Mouse (Mus musculus): Measurements from ENCODE around the gene Gm13277. TPM values are rescaled to one million over a fixed set of nuclear protein-coding genes. Genes with fewer than 3 reads are reported as not detected.
"Not testable (repeated sequence)": the region's sequence is repeated elsewhere in the genome, so short reads cannot be mapped to it uniquely, and the experiment has no call there.

Gm13277 gene
- total RNA-seq, 1 experiment: not detected

GRCm38 (mm10) chr4:88761776-88762175 lies 26.7 kb upstream of the Gm13277 start:
- DNase-seq (ENCODE audit: low read depth, low spot score); in situ Hi-C loops (cut with MboI; ENCODE audit: low sequenced_read_pairs in 2 of 2, unreplicated experiment in 2 of 2); H3K36me3 ChIP-seq (ENCODE audit: control insufficient read depth, insufficient read depth, low read length, poor library complexity, severe bottlenecking); H3K4me3 ChIP-seq (ENCODE audit: insufficient read depth in 1 of 2, low read depth in 1 of 2, low read length in 2 of 2, poor library complexity in 1 of 2, severe bottlenecking in 1 of 2); H3K27ac ChIP-seq (ENCODE audit: insufficient read depth, low read depth, low read length, poor library complexity, severe bottlenecking); H3K4me1 ChIP-seq (ENCODE audit: control insufficient read depth in 2 of 2, insufficient read depth in 2 of 2, low read length in 2 of 2, poor library complexity in 1 of 2); H3K9ac ChIP-seq (ENCODE audit: insufficient read depth, low read depth, low read length, poor library complexity, severe bottlenecking); H3K9me3 ChIP-seq (ENCODE audit: control insufficient read depth, insufficient read depth, low read depth, low read length): not testable (repeated sequence)

GRCm38 (mm10) chr4:88762341-88762740 lies 26.1 kb upstream of the Gm13277 start:
- H3K4me1 ChIP-seq (ENCODE audit: control insufficient read depth in 2 of 2, insufficient read depth in 2 of 2, low read length in 2 of 2, poor library complexity in 1 of 2); H3K36me3 ChIP-seq (ENCODE audit: control insufficient read depth, insufficient read depth, low read length, poor library complexity, severe bottlenecking); in situ Hi-C loops (cut with MboI; ENCODE audit: low sequenced_read_pairs in 2 of 2, unreplicated experiment in 2 of 2); H3K27ac ChIP-seq (ENCODE audit: insufficient read depth, low read depth, low read length, poor library complexity, severe bottlenecking); DNase-seq (ENCODE audit: low read depth, low spot score); H3K9ac ChIP-seq (ENCODE audit: insufficient read depth, low read depth, low read length, poor library complexity, severe bottlenecking); H3K4me3 ChIP-seq (ENCODE audit: insufficient read depth in 1 of 2, low read depth in 1 of 2, low read length in 2 of 2, poor library complexity in 1 of 2, severe bottlenecking in 1 of 2); H3K9me3 ChIP-seq (ENCODE audit: control insufficient read depth, insufficient read depth, low read depth, low read length): not testable (repeated sequence)

GRCm38 (mm10) chr4:88763384-88764018 lies 24.9 kb upstream of the Gm13277 start:
- H3K36me3 ChIP-seq (ENCODE audit: control insufficient read depth, insufficient read depth, low read length, poor library complexity, severe bottlenecking); H3K4me1 ChIP-seq (ENCODE audit: control insufficient read depth in 2 of 2, insufficient read depth in 2 of 2, low read length in 2 of 2, poor library complexity in 1 of 2); H3K9ac ChIP-seq (ENCODE audit: insufficient read depth, low read depth, low read length, poor library complexity, severe bottlenecking); H3K9me3 ChIP-seq (ENCODE audit: control insufficient read depth, insufficient read depth, low read depth, low read length); DNase-seq (ENCODE audit: low read depth, low spot score); H3K27ac ChIP-seq (ENCODE audit: insufficient read depth, low read depth, low read length, poor library complexity, severe bottlenecking); in situ Hi-C loops (cut with MboI; ENCODE audit: low sequenced_read_pairs in 2 of 2, unreplicated experiment in 2 of 2): not testable (repeated sequence)
- peak overlapping the region in 1 of 2 experiments; percentile 34; a peak in 1 of 4 replicates for H3K4me3 ChIP-seq (ENCODE audit: insufficient read depth in 1 of 2, low read depth in 1 of 2, low read length in 2 of 2, poor library complexity in 1 of 2, severe bottlenecking in 1 of 2)

GRCm38 (mm10) chr4:88773534-88773933 lies 14.9 kb upstream of the Gm13277 start, which contains the start of gene Gm13290:
TSS of gene Gm13290 (plus strand) at chr4:88773834.
- H3K4me3 ChIP-seq (ENCODE audit: insufficient read depth in 1 of 2, low read depth in 1 of 2, low read length in 2 of 2, poor library complexity in 1 of 2, severe bottlenecking in 1 of 2); H3K4me1 ChIP-seq (ENCODE audit: control insufficient read depth in 2 of 2, insufficient read depth in 2 of 2, low read length in 2 of 2, poor library complexity in 1 of 2); in situ Hi-C loops (cut with MboI; ENCODE audit: low sequenced_read_pairs in 2 of 2, unreplicated experiment in 2 of 2); DNase-seq (ENCODE audit: low read depth, low spot score); H3K9me3 ChIP-seq (ENCODE audit: control insufficient read depth, insufficient read depth, low read depth, low read length); H3K27ac ChIP-seq (ENCODE audit: insufficient read depth, low read depth, low read length, poor library complexity, severe bottlenecking); H3K36me3 ChIP-seq (ENCODE audit: control insufficient read depth, insufficient read depth, low read length, poor library complexity, severe bottlenecking); H3K9ac ChIP-seq (ENCODE audit: insufficient read depth, low read depth, low read length, poor library complexity, severe bottlenecking): not testable (repeated sequence)

GRCm38 (mm10) chr4:88776622-88777021 lies 11.8 kb upstream of the Gm13277 start, which contains the start of gene Gm13289:
TSS of gene Gm13289 (plus strand) at chr4:88776922.
- H3K27ac ChIP-seq (ENCODE audit: insufficient read depth, low read depth, low read length, poor library complexity, severe bottlenecking); H3K9ac ChIP-seq (ENCODE audit: insufficient read depth, low read depth, low read length, poor library complexity, severe bottlenecking); H3K9me3 ChIP-seq (ENCODE audit: control insufficient read depth, insufficient read depth, low read depth, low read length); DNase-seq (ENCODE audit: low read depth, low spot score); H3K36me3 ChIP-seq (ENCODE audit: control insufficient read depth, insufficient read depth, low read length, poor library complexity, severe bottlenecking); in situ Hi-C loops (cut with MboI; ENCODE audit: low sequenced_read_pairs in 2 of 2, unreplicated experiment in 2 of 2); H3K4me3 ChIP-seq (ENCODE audit: insufficient read depth in 1 of 2, low read depth in 1 of 2, low read length in 2 of 2, poor library complexity in 1 of 2, severe bottlenecking in 1 of 2); H3K4me1 ChIP-seq (ENCODE audit: control insufficient read depth in 2 of 2, insufficient read depth in 2 of 2, low read length in 2 of 2, poor library complexity in 1 of 2): not testable (repeated sequence)

GRCm38 (mm10) chr4:88779550-88779949 lies 8.9 kb upstream of the Gm13277 start, which contains the start of gene Gm13272:
TSS of gene Gm13272 (plus strand) at chr4:88779850.
- H3K9me3 ChIP-seq (ENCODE audit: control insufficient read depth, insufficient read depth, low read depth, low read length); H3K27ac ChIP-seq (ENCODE audit: insufficient read depth, low read depth, low read length, poor library complexity, severe bottlenecking); H3K4me3 ChIP-seq (ENCODE audit: insufficient read depth in 1 of 2, low read depth in 1 of 2, low read length in 2 of 2, poor library complexity in 1 of 2, severe bottlenecking in 1 of 2); H3K9ac ChIP-seq (ENCODE audit: insufficient read depth, low read depth, low read length, poor library complexity, severe bottlenecking); DNase-seq (ENCODE audit: low read depth, low spot score); H3K4me1 ChIP-seq (ENCODE audit: control insufficient read depth in 2 of 2, insufficient read depth in 2 of 2, low read length in 2 of 2, poor library complexity in 1 of 2); H3K36me3 ChIP-seq (ENCODE audit: control insufficient read depth, insufficient read depth, low read length, poor library complexity, severe bottlenecking); in situ Hi-C loops (cut with MboI; ENCODE audit: low sequenced_read_pairs in 2 of 2, unreplicated experiment in 2 of 2): not testable (repeated sequence)

- H3K4me1 ChIP-seq (ENCODE audit: control insufficient read depth in 2 of 2, insufficient read depth in 2 of 2, low read length in 2 of 2, poor library complexity in 1 of 2); H3K4me3 ChIP-seq (ENCODE audit: insufficient read depth in 1 of 2, low read depth in 1 of 2, low read length in 2 of 2, poor library complexity in 1 of 2, severe bottlenecking in 1 of 2); H3K36me3 ChIP-seq (ENCODE audit: control insufficient read depth, insufficient read depth, low read length, poor library complexity, severe bottlenecking); H3K9me3 ChIP-seq (ENCODE audit: control insufficient read depth, insufficient read depth, low read depth, low read length); in situ Hi-C loops (cut with MboI; ENCODE audit: low sequenced_read_pairs in 2 of 2, unreplicated experiment in 2 of 2); H3K9ac ChIP-seq (ENCODE audit: insufficient read depth, low read depth, low read length, poor library complexity, severe bottlenecking); DNase-seq (ENCODE audit: low read depth, low spot score); H3K27ac ChIP-seq (ENCODE audit: insufficient read depth, low read depth, low read length, poor library complexity, severe bottlenecking): not testable (repeated sequence)
Observed at GRCm38 (mm10) chr4:88780320-88780719, 8.1 kb upstream of the Gm13277 start.

GRCm38 (mm10) chr4:88781831-88782230 lies 6.6 kb upstream of the Gm13277 start, which contains the start of gene Ifnz:
TSS of gene Ifnz (plus strand) at chr4:88782131.
- H3K4me1 ChIP-seq (ENCODE audit: control insufficient read depth in 2 of 2, insufficient read depth in 2 of 2, low read length in 2 of 2, poor library complexity in 1 of 2); DNase-seq (ENCODE audit: low read depth, low spot score); H3K27ac ChIP-seq (ENCODE audit: insufficient read depth, low read depth, low read length, poor library complexity, severe bottlenecking); H3K36me3 ChIP-seq (ENCODE audit: control insufficient read depth, insufficient read depth, low read length, poor library complexity, severe bottlenecking); in situ Hi-C loops (cut with MboI; ENCODE audit: low sequenced_read_pairs in 2 of 2, unreplicated experiment in 2 of 2); H3K9me3 ChIP-seq (ENCODE audit: control insufficient read depth, insufficient read depth, low read depth, low read length); H3K9ac ChIP-seq (ENCODE audit: insufficient read depth, low read depth, low read length, poor library complexity, severe bottlenecking); H3K4me3 ChIP-seq (ENCODE audit: insufficient read depth in 1 of 2, low read depth in 1 of 2, low read length in 2 of 2, poor library complexity in 1 of 2, severe bottlenecking in 1 of 2): not testable (repeated sequence)

Data from ES-E14 (cell line).